Mouse (Mus musculus) heart, adult 11 months (tissue): ENCODE results near the gene Pim2.

ENCODE experiments used
- DNase-seq: peaks from one replicate; pipeline ENCODE4 v3.0.0; 2022

Gene Pim2

DNA sequence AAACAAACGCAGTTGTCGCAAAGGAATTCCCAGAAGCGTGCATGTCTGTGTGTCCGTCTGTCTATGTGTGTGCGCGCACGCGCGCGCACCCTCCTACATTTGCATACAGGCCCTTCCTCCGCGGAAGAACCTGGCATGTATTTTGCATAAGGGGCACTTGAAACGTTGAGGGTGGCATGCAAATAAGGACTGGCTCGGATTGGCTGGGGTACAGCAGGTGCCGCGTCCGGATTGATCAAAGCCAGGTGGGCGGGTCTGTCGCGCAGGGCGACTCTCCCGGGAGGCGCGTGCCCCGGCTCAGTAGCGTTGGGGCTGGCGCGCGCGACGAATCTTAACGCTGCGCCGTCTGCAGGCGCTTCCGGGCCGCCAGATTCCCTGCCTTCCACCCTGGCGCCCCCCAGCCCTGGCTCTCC, at the start of gene Pim2:
TSS of gene Pim2 (plus strand) at position 256 of the 413 bp plus-strand sequence.
- DNase-seq, result peak; percentile 98

DNA sequence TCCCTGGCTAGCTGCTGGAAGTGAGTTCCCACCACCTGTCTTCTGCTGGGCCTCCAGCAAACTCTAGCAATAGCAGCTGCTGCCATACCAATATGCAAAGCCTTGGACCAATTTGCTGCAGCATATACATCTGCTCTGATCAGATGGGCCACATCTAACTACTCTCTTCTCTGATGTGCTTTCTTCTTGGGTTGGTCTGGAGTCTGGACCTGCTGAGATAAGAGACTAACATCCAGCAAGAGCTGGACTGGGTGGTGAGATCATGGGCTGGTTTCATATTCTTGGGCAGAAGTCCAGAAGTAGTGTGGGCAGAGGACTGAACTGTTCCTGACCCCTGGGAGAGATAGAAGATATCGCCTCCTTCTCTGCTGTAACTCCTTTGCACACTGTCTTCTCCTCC, 40.9 kb upstream of the Pim2 start:
- no peak for DNase-seq

DNA sequence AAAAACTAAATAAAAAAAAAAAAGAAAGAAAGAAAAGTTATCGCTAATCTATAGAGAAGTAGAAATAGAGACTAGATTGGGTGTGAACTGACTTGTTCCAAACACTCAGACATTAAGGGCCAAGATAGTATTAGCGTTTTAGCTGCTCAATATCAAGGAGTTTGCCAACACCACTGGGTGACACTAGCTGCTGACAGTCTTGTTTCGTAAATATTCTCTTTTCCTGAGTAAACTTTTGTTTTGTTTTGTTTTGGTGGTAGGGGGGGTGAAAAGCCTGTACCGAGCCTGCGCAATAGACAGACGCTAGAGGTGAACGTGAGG, 37.3 kb upstream of the Pim2 start:
- no peak for DNase-seq

DNA sequence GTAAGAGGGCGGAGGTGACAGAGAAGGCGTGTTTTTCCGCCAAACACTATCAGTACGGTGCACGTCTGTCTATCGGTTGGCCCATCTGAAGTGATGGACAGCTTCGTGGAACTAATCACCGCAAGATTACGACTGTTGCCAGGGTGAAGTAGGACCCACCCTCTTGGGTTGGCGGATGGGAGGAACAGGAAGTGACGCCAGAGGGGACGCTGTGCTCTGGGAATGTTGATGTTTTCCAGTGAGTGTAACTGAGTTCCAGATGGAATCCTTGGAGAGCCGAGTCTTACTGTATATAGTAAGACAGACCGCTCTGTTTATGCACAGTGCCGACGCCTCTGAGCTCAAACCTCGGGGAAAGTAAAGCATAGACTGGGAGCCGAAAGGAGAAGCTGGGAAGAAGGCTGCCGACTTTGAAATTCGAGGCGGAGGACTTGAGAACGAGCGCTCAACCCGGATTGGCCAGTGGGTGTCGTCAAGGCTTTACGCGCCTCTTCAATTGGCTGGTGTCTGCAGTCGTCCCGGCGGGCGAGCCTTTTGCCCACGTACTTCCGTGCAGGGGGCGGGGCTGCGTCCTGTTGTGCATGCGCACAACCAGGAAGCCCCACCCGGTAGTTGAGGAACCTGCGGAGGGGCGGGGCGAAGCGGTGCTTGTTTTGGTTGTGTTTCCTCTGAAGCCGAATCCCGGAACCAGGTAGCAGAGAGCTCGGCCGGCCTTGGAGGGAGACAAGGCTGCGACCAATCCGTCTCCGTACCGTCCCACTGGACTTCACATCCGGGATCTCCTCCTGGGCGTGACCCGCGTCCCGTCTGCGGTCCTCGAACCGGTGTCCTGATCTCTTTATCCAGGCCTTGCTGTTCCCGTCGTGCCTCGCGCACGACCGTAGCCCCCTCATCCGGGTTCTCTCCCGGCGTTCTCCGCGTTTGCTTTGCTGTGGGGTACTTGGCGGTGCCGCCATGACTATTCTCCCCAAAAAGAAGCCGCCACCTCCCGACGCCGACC, 36.6 kb upstream of the Pim2 start, which contains the start of gene Otud5:
TSS of gene Otud5 (plus strand) at position 202 of the 1,000 bp plus-strand sequence.
- DNase-seq, result peak; percentile 100

DNA sequence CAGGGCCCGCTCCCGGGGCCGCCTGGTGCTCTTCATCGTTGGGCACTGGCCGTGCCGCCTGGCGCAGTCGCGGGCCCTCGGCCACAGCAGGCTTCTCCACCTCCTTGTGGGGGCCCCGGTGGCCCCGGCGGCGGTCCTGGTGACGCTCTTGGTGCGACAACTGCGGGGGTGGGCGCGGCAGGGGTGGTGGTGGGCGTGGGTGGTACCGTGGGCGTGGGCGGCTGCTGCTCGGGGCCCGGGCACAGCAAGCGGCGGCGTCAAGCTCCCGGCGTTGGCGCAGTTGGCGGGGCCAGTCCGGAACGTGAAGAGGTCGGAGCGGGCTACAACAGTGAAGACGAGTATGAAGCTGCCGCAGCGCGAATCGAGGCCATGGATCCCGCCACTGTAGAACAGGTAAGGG, 35.7 kb upstream of the Pim2 start:
- DNase-seq, result peak; percentile 92

DNA sequence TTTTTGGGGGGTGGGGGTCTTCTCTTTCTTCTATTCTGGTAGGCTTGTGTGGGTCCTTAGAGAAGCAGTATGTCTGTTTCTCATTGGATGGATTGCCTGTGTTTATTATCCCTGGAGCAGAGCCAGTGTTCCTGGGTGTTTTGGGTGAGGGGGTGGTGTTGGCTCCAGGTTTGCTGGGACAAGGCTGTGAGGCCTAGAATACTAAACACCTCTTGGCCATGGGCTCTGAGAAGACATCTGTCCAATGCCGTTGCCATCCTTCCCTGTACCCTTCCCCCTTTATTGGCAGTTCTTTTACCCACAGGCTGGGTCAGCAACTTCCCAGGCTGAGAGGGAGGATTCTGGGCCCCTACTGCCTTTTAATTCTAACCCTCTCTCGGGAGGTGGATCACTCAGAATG, 30.2 kb upstream of the Pim2 start:
- DNase-seq, result no peak

DNA sequence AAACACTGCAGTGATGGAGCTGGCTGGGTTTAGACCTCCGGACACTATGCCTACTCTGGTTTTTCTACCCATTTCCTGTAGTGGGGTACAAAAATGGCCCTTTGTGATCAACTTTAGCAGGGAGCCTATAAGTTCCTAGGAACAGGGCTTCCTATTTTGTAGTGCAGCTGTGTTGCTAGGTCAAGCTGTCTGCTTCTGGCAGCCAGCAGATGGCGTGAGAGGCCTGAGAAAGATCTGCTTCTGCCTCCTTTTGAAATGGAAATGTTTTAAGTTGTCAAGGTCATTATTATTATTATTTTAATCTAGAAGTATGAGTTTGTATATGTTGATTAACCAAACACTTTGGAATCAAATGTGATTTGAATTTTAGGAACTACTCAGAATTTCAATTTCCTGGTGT, 23.5 kb upstream of the Pim2 start:
- no peak for DNase-seq

DNA sequence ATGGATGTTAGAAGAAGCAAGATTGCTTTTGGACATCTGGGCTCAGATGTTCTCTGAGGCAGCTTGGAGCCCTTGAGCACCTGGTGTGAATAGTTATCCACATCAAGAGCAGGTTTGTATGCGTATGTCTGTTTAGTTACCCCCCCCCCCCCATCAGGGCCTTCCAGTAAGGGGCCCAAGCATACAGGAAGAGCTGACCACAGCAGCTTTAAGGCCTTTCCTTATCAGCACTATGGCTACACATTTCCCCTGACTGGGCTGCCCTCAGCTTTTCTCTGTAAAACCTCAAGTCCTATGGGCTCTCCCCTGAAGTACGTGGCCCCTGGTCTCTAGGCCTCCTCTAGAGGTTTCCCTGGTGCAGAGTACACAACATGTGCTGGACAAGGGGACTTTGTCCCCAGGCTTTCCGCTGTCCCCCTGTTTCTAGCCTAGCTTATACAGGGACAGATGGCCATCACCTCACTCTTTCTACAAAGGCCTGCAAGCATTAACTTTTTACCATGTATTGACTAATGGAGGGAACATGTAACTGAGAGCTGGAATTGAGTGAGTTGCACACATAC, 18.8 kb upstream of the Pim2 start:
- no peak for DNase-seq

DNA sequence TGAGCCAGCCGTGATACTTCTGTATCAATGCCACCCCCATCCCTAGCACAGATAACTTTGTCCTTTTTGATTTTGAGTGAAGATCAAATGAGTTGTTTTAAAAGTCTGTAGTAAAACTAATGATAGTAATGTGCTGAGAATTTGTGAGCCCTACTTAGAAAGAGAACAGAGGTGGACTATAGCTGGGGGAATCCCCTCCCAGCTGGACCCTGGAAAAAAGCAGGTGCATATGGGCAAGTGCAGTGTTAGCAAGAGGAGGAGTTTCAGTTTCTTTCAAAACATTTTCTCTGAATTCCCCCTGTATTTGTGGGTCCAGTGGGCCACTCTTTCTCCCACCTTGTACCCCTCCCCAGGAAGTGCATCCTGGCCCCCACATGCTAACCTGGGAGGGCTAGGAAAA, 14.9 kb upstream of the Pim2 start:
- DNase-seq, result no peak

DNA sequence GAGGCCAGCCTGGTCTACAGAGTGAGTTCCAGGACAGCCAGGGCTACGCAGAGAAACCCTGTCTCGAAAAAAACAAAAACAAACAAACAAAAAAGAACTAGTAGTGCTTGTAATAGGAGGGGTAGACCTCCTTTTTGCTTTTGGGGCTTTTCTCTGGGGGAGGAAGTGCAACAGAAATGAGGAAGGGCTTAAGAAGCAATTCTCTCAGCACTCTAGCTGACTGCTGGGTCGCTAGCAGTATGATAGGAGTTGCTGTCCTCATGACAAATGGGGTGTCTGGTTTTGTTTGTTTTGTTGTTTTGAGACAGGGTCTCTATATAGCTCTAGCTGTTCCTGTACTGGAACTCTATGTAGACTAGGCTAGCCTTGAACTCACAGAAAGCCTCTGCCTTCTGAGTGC, 13.5 kb upstream of the Pim2 start:
- no peak for DNase-seq

DNA sequence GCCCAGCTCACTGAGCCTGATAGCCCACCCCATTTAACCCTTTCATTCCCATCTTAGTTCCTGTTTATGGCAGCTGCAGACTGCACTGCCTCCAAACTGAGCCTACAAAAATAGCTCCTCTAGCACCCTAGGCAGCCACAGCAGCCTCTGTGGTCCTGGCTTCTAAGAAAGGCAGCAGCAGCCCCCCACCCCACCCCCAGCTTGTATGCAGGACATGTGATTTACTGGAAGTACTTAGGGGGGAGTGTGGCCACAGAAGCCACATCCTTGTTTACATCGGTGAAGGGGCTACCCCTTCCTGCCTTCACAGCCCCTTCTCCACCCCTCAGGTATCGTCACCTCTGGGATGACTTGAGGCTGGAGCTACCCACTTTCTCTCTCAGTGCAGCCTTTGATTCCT, 12.7 kb upstream of the Pim2 start:
- no peak for DNase-seq

DNA sequence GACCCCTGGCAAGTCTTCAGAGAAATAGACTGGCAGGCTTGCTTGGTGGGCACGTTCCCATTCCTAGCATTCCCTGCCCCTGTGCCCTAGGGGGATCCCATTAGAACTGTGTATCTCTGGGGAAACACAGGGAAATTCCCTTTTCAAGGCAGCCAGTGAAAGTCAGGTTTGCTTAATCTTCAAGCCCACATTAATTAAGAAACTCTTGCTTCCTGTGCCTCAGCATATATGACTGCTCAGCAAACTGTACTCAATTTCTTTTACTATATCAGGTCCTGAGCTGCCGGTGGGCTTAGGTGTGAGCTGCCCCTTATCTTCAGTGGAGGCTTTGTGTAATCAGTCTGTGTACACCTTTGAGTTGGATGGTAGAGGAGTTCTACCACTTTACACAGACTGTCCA, 12.3 kb upstream of the Pim2 start:
- DNase-seq, result no peak

DNA sequence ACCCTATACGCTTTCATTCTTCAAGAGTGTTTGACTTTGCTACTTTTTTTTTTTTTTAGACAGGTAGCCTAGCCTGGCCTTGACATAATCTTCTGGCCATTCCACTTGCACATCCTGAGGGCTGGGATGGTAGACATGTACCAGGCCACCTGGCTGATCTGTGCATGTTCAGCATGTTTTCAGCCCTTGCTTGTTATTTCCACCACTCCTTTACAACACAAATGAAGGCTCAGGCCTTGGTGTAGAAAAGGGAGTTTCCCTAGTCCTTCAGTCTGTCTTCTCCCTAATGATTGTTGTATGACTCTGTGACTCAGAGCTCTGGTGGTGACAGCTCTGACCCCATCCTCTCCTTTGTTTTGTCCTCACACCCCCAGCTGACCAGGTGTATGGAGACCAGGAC, 10.9 kb upstream of the Pim2 start:
- no peak for DNase-seq

DNA sequence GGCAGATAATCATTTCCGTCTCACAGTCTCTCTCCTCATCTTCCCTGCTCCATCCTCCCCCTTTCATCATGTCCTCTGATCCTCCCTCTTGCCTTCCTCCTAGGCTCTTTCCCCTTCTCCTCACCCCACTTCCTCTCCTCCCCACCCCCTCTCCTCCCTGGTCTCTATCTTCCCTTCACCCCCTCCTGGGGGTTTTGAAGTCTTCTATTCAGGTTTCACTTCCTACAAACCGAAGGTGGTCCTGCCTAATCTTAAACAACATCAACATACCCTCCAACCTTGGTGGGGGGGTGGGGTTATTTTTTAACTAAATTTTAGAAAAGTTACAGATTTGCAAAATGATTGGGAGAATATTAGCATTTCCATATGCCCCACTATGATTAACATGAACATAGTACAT, 9.6 kb upstream of the Pim2 start:
- DNase-seq, result no peak

DNA sequence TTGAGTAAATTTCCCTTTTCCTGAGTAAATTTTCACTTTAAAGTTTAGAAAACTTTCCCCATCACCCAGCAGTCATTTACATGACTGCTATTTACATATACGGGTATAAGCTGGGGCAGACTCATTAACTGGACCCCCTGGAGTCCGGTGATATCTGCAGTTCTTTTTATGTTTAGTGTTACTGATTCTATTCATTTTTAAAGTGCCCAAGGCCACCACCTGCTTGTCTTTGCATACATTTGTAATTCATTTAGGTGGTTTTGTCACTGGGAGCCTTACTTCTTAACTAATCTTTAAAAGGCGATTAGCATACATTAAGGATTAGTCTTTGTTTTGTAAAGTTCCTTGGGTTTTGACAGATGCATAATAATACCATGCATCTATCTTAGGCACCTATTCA, 8.2 kb upstream of the Pim2 start:
- DNase-seq, result no peak

DNA sequence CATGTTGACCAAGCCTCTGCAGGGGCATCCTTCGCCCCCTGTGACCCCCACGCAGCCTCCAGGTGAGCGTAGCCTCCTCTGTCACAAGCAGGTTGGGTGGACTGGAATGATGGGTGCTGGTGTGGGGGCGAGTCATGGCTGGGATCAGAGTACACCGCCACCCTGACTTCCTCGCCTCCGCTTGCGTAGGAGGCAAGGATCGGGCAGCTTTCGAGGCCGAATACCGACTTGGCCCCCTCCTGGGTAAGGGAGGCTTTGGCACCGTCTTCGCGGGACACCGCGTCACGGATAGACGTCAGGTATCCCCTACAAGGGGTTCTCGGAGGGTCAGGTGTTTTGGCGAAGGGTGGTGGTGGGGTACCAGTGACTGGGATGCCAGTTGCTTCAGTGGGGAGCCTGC, 433 bp downstream of the Pim2 start:
- peak; percentile 93 for DNase-seq

DNA sequence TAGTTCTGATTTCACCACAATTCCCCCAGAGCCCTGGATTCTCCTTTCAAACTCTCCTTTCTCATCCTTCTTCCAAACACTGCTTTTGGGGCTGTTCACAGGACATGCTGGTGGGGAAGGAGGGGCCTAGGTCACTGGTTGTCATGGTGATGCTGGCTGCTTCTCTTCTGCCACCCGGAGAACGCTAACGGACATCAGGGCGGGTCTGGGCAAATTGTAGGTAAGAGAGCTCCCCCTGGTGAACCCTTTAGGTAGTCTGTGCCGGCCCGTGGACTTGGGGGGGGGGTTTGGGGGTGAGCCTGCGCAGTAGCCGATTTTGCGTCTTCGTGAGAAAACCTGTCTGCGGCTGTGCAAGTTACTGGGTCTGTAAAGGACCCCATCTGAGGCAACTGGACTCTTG, 1.8 kb downstream of the Pim2 start:
- DNase-seq, result peak; percentile 98

DNA sequence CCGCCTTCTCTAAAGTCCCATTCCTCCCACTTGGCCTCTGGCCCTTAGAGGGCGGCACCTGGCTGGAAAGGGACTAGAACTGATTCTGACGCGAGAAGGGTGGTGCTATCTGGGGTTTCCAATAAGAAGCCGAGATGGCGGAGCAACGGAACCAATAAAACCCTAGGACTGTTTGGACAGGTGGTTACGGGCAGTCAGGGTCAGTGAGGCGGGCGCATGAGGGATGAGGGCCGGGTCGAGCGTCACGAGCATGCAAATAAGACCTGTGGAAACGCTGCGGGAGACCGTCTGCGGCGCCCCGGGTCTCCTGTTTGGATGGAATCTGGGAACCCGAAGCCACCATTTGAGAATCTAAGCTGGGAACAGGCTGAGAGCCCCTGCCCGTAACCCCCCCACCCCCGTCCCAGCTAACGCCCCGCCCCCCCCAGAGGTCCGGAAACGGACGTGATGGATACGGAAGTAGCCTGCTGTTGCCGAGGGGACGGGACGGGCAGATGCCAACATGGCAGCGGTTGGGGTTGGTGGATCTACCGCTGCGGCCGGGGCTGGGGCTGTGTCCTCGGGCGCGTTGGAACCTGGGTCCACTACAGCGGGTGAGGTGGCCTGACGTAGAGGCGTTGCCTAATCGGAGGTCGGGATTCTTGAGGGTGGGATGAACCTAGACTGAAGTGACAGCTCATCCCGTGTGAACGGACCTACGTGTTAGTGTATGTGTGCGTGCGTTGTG, 5.9 kb downstream of the Pim2 start, which contains the start of gene Slc35a2:
TSS of gene Slc35a2 (plus strand) at position 188 of the 727 bp plus-strand sequence.
- peak; percentile 100 for DNase-seq

DNA sequence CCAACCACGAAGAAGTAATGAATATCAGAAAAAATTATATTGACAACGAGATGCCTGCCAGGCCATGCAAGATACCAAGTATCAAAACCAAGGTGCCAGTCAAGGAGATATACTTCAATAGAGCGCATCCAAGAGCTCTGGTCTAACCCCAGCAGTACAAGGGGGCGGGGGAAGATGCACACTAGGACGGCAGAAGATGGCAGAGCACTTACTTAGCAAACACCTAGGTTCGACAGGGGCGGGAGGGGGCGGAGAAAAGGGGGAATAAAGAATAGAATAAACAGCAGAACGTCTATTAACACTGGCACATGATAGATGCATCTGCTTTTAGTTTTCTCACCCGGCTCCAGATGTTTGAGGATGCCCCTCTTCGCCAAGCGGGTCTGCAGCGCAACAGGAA, 20.1 kb downstream of the Pim2 start:
- DNase-seq, result no peak

DNA sequence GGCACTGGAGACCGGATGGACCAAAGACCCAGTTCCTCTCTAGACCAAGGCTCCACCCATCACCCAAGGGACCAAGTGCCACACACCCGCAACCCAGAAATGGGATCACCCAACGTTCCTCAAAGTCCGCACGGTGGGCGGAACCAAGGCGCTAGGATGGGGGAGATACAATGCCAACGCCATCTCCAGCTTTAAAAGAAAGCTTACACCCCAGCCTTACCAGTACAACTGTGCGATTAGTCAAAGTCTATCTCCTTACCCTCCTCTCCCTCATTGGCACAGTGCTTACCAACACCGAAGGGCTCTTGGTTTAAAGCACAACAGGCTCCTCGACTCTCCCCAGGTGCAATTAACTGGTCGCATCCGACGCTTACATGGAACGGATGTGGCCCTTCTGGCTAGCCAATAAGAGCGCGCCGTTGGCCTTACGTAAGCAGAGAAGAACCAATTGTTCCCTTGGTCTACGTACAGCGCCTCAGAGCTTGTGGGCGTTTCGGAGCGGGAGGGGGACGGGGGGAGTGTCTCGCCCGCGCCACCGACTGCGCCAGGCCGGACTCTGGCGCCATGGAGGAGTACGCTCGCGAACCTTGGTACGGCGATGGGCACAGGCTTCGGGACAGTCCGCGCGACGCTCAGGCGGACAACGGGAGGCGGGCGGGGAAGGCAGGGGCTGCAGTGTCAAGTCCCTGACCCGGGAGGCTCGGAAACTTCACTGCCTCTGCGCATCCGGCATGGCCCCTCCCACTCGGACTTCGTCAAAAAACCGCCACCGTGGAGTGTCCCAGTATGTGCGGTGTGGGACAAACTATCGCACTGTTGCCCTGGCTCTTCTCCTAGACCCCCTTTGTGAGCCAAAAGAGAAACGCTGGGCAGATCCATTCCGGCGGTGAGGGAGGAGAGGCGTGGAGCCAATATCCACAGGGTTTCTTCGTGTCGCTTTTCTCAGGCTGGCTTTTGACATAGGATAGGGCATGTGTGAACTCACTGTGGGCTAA, 21.1 kb downstream of the Pim2 start, which contains the start of the genes Pqbp1 and Timm17b:
TSS of gene Pqbp1 (minus strand) at position 390 of the 995 bp plus-strand sequence.
TSS of gene Timm17b (plus strand) at position 478 of the 995 bp plus-strand sequence.
- peak; percentile 99 for DNase-seq

DNA sequence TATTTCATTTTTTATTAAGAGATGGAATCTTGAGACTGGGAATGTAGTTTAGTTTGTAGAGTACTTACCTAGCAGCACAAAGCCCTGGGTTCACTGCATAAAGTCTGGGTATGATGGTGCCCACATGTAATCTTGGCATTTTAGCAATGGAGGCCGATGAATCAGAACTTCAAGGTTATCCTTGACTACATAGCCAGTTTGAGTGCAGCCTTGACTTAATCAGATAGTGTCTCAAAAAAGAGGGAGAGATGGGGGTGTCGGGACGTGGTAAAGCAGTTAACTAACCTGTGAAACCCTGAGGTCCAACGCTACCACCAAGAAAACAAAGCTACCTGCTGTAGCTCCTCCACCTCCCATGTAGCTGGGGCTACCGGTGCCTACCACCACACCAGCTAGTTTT, 26.4 kb downstream of the Pim2 start:
- no peak for DNase-seq

DNA sequence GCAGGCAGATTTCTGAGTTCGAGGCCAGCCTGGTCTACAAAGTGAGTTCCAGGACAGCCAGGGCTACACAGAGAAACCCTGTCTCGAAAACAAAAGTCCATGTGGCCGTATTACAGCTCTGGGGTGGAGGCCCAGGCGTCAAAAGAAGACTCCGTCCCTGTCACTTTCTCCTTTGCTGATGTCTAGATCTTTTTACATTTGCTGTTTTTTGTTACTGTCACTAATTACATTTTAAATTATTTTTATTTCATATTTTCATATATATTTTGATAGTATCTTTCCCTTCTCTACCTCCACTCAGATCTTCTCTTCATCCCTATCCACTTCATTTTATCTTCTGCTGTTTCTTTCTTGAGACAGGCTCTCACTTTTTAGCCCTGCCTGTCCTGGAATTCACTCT, 29.7 kb downstream of the Pim2 start, which contains the start of gene Gm10491:
TSS of gene Gm10491 (minus strand) at position 101 of the 400 bp plus-strand sequence.
- DNase-seq, result no peak
